Mouse (Mus musculus) heart, adult 2 months (tissue): ENCODE measurements around the gene Echdc3.

Experiments used
- CTCF ChIP-seq: fragments of 200-600 bp; IDR thresholded peaks from 2 replicates; pipeline ENCODE4 v1.8.1; 2022; ENCODE audit warnings: antibody characterized with exemption, mild to moderate bottlenecking, moderate library complexity
- EP300 ChIP-seq: fragments of 200-500 bp; IDR thresholded peaks from 2 replicates; pipeline ENCODE4 v1.6.1; 2011; ENCODE audit warnings: low read depth, low read length, control low read depth; ENCODE audit not compliant: insufficient read depth
- POLR2A ChIP-seq: fragments of 200-500 bp; IDR thresholded peaks from 2 replicates; pipeline ENCODE4 v1.6.1; 2011; ENCODE audit warnings: mild to moderate bottlenecking, low read depth, low read length, control low read depth; ENCODE audit not compliant: insufficient read depth

GRCm38 (mm10) chr2:6259182-6259581, 46.3 kb upstream of the Echdc3 start:
- TF ChIP-seq CTCF (no peak), EP300 (no peak), POLR2A (no peak)
